Mouse (Mus musculus): Measurements from ENCODE around the gene Slc23a4.

DNA sequence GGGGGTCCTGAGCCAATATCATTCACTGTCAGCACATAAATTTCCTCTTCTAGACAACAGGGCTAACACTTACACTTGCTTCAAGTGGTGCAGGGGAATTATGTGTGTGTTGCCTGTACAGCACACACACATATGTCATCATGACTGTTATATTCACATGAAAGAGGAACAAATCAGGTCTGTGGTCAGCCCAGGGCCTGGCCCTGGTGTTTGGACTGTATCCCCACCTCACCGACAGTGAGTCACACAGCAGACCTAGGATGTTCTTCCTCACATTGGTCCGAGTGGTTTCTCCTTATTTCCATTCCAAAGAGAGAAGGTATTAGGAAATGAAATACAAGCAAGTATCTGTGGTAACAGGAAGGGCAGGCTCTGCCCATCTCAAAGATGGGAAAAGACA lies 23.7 kb downstream of the Slc23a4 start:
- TF ChIP-seq POLR2A (IDR thresholded peaks at IDR 0.05; ENCODE audit: insufficient read length, low read depth) (no peak), CEBPB (IDR thresholded peaks at IDR 0.05; ENCODE audit: insufficient read depth, poor library complexity, severe bottlenecking) (no peak), E2F4 (IDR thresholded peaks at IDR 0.05; ENCODE audit: insufficient read depth) (no peak), USF1 (IDR thresholded peaks at IDR 0.05; ENCODE audit: low read depth) (no peak), TCF12 (IDR thresholded peaks at IDR 0.05; ENCODE audit: insufficient read depth, poor library complexity, severe bottlenecking) (no peak), SRF (IDR thresholded peaks at IDR 0.05; ENCODE audit: control insufficient read depth, insufficient read length, low read depth) (no peak), REST (IDR thresholded peaks at IDR 0.05; ENCODE audit: insufficient read depth, insufficient read length) (no peak)

Data from myocyte (in vitro differentiated cells).